Mouse (Mus musculus) embryonic facial prominence, embryonic 11.5 days (tissue): ENCODE data around the gene Pbx1. TPM values are rescaled to one million over a fixed set of nuclear protein-coding genes. Genes with fewer than 3 reads are reported as not detected.

Experiments used
- ATAC-seq: fragments of 200-750 bp; cut with Nextera tagmentation; replicated peaks from 2 replicates; pipeline ENCODE4 v1.8.0; 2017; ENCODE audit warnings: low read depth; ENCODE audit not compliant: insufficient number of reproducible peaks, low FRiP score, low TSS enrichment
- DNase-seq: peaks from one replicate; pipeline ENCODE4 v3.0.0-alpha.2; 2015; ENCODE audit warnings: low spot score
- H3K27ac ChIP-seq: fragments of 300-500 bp; sonication (generic); replicated peaks from 2 replicates; pipeline ENCODE4 v1.5.1; 2014; ENCODE audit warnings: mild to moderate bottlenecking, low read depth, low read length, control low read depth
- H3K27me3 ChIP-seq: fragments of 300-500 bp; sonication (generic); 2 replicates; pipeline ENCODE4 v1.6.1; 2014; ENCODE audit warnings: mild to moderate bottlenecking, low read length, moderate library complexity, mixed read lengths; ENCODE audit not compliant: control insufficient read depth, insufficient read depth
- H3K36me3 ChIP-seq: fragments of 300-500 bp; sonication (generic); replicated peaks from 2 replicates; pipeline ENCODE4 v1.6.1; 2014; ENCODE audit warnings: low read depth, mild to moderate bottlenecking, low read length, moderate library complexity, mixed read lengths; ENCODE audit not compliant: control insufficient read depth, insufficient read depth
- H3K4me1 ChIP-seq: fragments of 300-500 bp; sonication (generic); 2 replicates; pipeline ENCODE4 v1.6.1; 2014; ENCODE audit warnings: low read length, mixed read lengths; ENCODE audit not compliant: control insufficient read depth, insufficient read depth
- H3K4me2 ChIP-seq: fragments of 300-500 bp; sonication (generic); 2 replicates; pipeline ENCODE4 v1.6.1; 2014; ENCODE audit warnings: low read depth, mild to moderate bottlenecking, control low read depth, low read length, moderate library complexity
- H3K4me3 ChIP-seq: fragments of 300-500 bp; sonication (generic); 2 replicates; pipeline ENCODE4 v1.5.1; 2014; ENCODE audit warnings: low read depth, low read length, control low read depth
- H3K9ac ChIP-seq: fragments of 300-500 bp; sonication (generic); replicated peaks from 2 replicates; pipeline ENCODE4 v1.6.1; 2014; ENCODE audit warnings: mild to moderate bottlenecking, control low read depth, low read length
- H3K9me3 ChIP-seq: fragments of 300-500 bp; sonication (generic); replicated peaks from 2 replicates; pipeline ENCODE4 v1.6.1; 2016; ENCODE audit warnings: mild to moderate bottlenecking, low read length, inconsistent platforms, mixed read lengths; ENCODE audit not compliant: control insufficient read depth
- WGBS: fragments of 180-500 bp; shearing (Covaris S2); extraction: QIAGEN DNeasy Blood & Tissue Kit; methylation state at CpG from one replicate; pipeline ENCODE4 v1.1.7; 2014; 5-methylcytosine and 5-hydroxymethylcytosine counted together
- polyA plus RNA-seq: library from polyadenylated mRNA; unstranded; fragments of >200 nt; fragmentation: Nextera tagmentation; extraction: Ambion mirVana; gene quantifications from 2 replicates; pipeline ENCODE4 v1.2.1, GENCODE M21; 2014

The Pbx1 gene
- polyA plus RNA-seq, 1 experiment from 2014 or later, result 47.8 TPM

DNA sequence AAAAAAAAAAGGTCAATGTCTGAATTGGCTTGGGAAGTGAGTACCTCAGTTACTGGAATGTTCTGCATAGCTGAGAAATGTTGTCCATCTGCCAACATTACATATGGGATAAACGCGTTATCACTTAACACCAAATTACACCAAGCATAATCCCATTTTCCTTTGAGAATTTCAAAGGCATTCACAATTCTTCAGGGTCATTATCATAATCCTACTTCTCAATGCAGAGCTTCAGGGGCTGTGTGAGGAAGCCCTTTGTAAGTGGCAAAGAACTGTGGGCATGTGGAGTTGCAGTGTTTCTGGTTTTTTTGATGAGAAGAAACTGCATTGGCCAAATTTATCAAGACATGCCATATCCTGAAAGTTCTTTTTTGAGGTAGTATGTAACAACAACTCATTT, 333.3 kb downstream of the Pbx1 start:
- no peak overlapping the region for H3K4me2 ChIP-seq
- no peaks in the 10 kb centered on the region for H3K27me3 ChIP-seq
- H3K36me3 ChIP-seq, result no peaks in the 10 kb centered on the region
- H3K4me1 ChIP-seq, result no peaks in the 10 kb centered on the region
- DNase-seq (no peak), ATAC-seq (no peak)
- no peak overlapping the region for H3K4me3 ChIP-seq
- H3K27ac ChIP-seq, result no peak overlapping the region
- no peaks in the 10 kb centered on the region for H3K9me3 ChIP-seq
- WGBS, result 97% methylated on average over 2 of the region's 2 CpGs
- no peak overlapping the region for H3K9ac ChIP-seq

DNA sequence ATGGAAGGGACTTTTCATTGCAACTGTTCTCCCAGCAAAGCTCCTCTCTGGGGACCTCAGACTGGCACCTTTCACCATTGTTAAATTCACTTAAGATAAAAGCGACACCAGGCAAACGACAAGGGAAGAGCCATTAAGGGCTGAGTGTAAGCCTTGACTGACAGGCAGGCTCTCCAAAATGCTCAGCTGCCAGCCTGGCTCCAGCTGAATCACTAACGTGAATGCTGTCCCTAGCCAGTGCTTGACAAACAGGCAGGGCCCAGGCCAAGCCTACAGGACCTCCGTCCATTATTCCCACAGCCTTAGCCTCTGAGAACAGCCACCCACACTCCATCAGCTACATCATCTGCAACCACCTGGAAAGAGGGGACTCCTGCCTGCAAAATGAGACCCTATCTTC, 337.4 kb downstream of the Pbx1 start:
- no peaks in the 10 kb centered on the region for H3K9me3 ChIP-seq
- H3K4me3 ChIP-seq, result no peak overlapping the region
- no peak overlapping the region for H3K27ac ChIP-seq
- no peak overlapping the region for H3K4me2 ChIP-seq
- WGBS, result 48% methylated on average over 4 of the region's 4 CpGs
- H3K27me3 ChIP-seq, result no peaks in the 10 kb centered on the region
- no peak for DNase-seq
- no peaks in the 10 kb centered on the region for H3K36me3 ChIP-seq
- no peak overlapping the region for H3K9ac ChIP-seq
- no peaks in the 10 kb centered on the region for H3K4me1 ChIP-seq
- no peak for ATAC-seq

DNA sequence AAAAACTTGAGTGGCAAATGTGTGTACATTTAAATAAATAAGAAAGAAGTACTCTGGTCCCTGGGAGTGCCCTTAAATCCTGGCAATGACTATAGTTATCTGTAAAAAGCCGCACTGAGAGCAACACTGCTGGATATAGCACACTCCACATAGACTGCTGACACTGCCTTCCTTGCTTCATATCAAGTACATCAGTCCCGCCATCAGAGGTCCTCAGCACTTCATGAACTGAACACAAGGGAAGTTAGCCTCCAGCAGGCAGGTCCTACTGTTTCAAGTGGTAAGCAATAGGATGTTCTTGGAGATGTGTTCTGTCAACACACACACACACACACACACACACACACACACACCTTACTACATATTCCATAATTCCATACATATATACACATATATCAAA, 339.0 kb downstream of the Pbx1 start:
- no peaks in the 10 kb centered on the region for H3K27me3 ChIP-seq
- no peaks in the 10 kb centered on the region for H3K9me3 ChIP-seq
- no peaks in the 10 kb centered on the region for H3K4me1 ChIP-seq
- H3K36me3 ChIP-seq, result no peaks in the 10 kb centered on the region
- H3K9ac ChIP-seq, result no peak overlapping the region
- no peak overlapping the region for H3K27ac ChIP-seq
- ATAC-seq (no peak), DNase-seq (no peak)
- 83% methylated on average over 2 of the region's 2 CpGs for whole genome bisulfite sequencing
- no peak overlapping the region for H3K4me2 ChIP-seq
- H3K4me3 ChIP-seq, result no peak overlapping the region

DNA sequence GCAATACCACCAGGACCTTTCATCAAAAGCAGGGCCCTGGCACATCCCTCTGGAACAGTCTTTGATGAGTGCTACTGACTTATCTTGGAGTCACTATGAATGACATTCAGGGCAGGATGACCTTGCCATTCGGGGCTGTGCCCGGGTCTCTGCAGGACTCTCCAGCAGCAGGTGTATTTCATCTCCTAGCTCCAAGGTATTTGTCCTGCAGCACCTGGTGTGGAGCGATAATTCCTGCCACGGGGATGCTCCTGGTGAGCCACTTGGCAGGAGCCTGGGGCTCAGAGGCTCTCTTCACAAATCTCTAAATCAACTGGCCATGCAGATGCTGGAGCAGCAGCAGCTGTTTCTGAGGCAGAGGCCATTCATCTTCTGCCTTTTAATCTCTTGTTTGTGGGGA, 340.4 kb downstream of the Pbx1 start:
- H3K4me1 ChIP-seq, result no peaks in the 10 kb centered on the region
- no peak overlapping the region for H3K4me2 ChIP-seq
- DNase-seq (no peak), ATAC-seq (no peak)
- no peaks in the 10 kb centered on the region for H3K27me3 ChIP-seq
- H3K27ac ChIP-seq, result no peak overlapping the region
- 69% methylated on average over 4 of the region's 4 CpGs for WGBS
- no peaks in the 10 kb centered on the region for H3K36me3 ChIP-seq
- H3K4me3 ChIP-seq, result no peak overlapping the region
- H3K9ac ChIP-seq, result no peak overlapping the region
- H3K9me3 ChIP-seq, result no peaks in the 10 kb centered on the region

DNA sequence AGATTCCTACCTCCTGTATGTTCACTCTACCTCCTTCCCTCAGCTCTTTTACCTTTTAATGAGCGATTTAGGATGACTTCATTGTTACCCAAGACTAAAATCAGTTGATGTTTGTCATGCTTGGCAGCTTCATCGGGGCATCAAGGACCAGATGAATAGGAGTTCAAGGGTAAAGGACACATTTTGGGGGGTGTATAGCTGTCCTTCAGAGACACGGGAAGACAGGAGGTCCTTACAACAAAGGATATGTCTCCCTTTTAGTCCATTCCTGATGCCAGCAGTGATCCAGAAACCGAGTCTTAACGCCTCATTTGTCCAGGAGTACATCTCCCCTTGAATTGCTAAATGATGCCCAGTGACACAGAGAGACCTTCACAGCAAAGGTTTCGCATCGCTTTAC, 343.4 kb downstream of the Pbx1 start:
- no peak for ATAC-seq

DNA sequence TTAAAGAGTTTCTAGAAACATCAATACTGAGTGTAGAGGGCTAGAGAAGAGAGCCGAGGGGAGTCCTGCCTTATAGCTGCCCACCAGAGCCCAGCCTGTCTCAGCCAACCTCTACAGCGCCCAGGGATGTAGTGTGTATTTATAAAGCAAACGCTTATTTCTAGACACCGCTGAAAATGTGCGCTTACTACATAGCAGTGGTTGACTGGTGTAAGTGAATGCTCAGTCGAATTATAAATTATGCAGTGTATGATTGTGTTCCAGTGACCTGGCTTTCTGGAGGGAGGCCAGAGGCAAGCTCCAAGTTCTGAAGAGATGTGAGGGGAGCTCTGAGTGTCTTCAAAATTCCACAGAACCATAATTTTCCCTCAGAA, 352.7 kb downstream of the Pbx1 start:
- Histone ChIP-seq H3K4me2 (no peak overlapping the region), H3K4me1 (no peaks in the 10 kb centered on the region), H3K27ac (no peak overlapping the region), H3K36me3 (no peaks in the 10 kb centered on the region), H3K9ac (no peak overlapping the region), H3K4me3 (no peak overlapping the region), H3K27me3 (no peaks in the 10 kb centered on the region), H3K9me3 (no peaks in the 10 kb centered on the region)
- 91% methylated on average over 6 of the region's 6 CpGs for WGBS
- ATAC-seq (no peak), DNase-seq (no peak)

More for the DNA sequence above, 343.4 kb downstream of the Pbx1 start:
- Histone ChIP-seq H3K27ac (no peak overlapping the region), H3K27me3 (no peaks in the 10 kb centered on the region), H3K4me3 (no peak overlapping the region), H3K4me2 (no peak overlapping the region), H3K9me3 (no peaks in the 10 kb centered on the region), H3K4me1 (no peaks in the 10 kb centered on the region), H3K9ac (no peak overlapping the region), H3K36me3 (no peaks in the 10 kb centered on the region)
- 78% methylated on average over 7 of the region's 7 CpGs for WGBS
- no peak for DNase-seq

DNA sequence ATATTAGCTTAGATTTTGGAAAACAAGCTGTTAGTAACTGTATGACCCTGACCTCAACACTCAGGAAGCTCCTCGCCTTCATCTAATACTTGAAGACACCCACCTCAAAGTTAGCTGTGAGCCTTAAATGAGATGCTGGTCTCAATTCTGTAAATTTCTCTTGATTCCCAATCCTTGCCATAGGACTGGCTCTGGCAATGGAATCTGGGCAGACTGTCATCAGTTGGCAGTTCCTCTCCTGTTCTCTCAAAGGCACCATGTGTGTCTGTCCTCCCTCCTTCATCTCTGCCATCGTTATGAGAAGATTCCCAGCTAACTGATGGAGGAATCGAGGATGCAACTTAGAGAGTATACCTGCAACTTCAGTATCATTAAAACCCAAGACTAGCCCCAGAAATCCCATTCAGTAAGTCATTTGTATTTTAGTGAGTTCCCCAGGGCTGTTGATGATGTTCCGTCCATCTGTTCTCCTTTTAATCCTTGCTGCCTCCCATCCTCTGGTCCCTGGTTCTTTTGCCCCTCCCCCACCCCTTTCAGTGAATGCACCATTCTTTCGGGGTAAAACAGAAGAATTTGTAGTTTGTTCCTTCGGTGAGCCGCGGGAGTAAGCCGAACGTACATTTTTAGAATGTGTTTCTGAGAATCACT, 353.2 kb downstream of the Pbx1 start:
- DNase-seq, result no peak
- ATAC-seq, result no peak
- Histone ChIP-seq H3K27ac (no peak overlapping the region), H3K9me3 (no peaks in the 10 kb centered on the region), H3K4me2 (no peak overlapping the region), H3K4me3 (no peak overlapping the region), H3K27me3 (no peaks in the 10 kb centered on the region), H3K36me3 (no peaks in the 10 kb centered on the region), H3K9ac (no peak overlapping the region), H3K4me1 (no peaks in the 10 kb centered on the region)
- 63% methylated on average over 10 of the region's 10 CpGs for WGBS

DNA sequence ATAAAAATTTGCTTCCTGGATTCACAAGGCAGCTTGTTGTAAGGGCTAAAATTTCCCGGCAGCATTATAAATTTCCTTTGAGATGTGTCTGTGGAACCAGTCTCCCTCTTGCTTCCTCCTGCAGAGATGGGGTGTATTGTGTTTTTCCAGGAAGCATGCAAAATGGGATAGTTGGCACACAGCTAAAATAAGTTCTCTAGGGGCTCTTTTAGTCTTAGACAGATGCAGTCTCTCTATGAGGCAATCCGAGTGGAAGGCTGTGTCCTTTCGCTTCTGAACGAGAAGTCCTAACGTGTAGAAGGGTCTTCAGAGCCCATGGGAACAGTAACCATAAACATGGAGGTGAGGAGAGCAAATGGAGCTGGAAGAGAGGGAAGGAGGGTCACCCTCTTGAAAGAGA, 360.1 kb downstream of the Pbx1 start:
- no peak for DNase-seq
- Histone ChIP-seq H3K9ac (no peak overlapping the region), H3K4me2 (no peak overlapping the region), H3K4me3 (no peak overlapping the region), H3K4me1 (no peaks in the 10 kb centered on the region), H3K36me3 (no peaks in the 10 kb centered on the region), H3K9me3 (no peaks in the 10 kb centered on the region), H3K27me3 (no peaks in the 10 kb centered on the region), H3K27ac (no peak overlapping the region)
- 76% methylated on average over 5 of the region's 5 CpGs for WGBS
- no peak for ATAC-seq
